Mouse (Mus musculus): ENCODE measurements at regions not wholly inside any gene's neighbourhood (a gene's known extent, or its start where the extent isn't known, plus 50 kb on each side); places are given as distances from the start of the nearest gene placed in this dataset.
A peak's percentile ranks its signal among the peaks of the same experiment; 100 is the strongest.
"Not testable (repeated sequence)": the region's sequence is repeated elsewhere in the genome, so short reads cannot be mapped to it uniquely, and the experiment has no call there.

DNA sequence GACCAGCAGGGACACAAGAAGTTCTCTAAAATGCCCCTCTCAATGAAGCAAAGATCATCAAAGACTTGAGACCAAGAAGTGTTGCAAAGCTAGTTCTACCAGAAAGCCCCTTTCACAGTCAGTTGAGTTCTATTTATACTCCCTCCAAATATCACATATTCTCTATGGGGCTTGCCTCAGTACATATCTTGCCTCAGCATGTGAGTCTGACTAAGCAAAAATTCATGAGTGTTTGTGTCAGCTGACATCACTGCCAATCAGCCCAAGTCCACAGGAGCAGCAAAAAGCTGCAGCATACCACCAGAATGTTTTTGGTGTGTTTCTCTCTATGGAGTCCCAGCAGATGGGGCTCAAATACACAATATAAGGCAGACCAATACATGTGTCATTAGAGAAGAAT, 631.6 kb downstream of the Rpia start:
- no peak for DNase-seq

DNA sequence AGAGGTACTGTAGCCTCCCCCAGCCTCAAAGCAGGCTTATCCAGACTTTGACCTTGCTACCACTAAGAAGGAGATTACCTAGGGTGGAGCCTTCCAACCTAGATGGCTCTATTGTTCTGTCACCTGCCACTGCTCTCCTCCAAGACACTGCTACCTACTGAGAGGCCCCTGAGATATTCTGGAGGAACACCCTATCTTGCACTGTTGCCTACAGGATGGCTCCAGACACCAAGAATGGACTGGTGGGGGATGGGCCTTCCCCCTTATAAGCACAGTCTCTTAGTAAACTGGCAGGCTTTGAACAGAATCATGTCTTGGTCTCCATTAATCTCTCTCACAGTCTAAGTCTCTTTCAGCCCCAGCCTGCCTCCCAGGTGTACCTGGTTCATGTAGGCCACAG, 636.3 kb downstream of the Rpia start:
- DNase-seq, result not testable (repeated sequence)

DNA sequence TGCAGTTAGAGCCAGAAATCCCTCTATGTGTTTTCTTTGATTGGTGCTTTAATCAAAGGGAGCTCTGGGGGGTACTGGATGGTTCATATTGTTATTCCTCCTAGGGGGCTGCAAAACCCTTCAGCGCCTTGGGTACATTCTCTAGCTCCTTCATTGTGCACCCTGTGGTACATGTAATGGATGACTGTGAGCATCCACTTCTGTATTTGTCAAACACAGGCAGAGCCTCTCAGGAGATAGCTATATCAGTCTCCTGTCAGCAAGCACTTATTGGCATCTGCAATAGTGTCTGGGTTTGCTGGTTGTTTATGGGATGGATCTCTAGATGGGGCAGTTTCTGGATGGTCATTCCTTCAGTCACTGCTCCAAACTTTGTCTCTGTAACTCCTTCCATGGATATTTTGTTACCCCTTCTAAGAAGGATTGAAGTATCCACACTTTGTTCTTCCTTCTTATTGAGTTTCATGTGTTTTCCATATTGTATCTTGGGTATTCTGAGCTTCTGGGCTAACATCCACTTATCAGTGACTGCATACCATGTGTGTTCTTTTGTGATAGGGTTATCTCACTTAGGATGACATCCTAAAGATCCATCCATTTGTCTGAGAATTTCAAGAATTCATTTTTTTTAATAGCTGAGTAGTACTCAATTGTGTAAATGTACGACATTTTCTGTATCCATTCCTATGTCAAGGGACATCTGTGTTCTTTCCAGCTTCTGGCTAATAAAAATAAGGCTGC, 640.8 kb downstream of the Rpia start:
- not testable (repeated sequence) for DNase-seq

DNA sequence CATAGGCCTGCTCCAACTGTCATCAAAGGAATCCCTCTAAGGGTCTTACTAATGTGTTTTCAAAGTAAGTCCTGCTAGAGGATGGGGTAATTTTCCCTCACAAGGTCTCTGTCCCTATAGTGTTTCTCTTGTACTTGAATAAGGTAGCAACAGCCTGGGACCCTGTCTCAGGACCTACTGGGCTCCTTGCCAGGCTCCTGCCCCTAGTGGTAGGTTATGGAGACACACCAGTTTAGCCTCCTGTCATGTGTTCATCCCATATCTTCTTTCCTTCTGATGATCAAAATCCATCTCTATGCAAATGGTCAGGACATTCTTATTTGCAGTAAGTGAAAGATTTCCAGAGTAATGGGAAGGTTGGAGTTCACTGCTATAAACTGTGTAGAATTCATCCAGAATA, 645.0 kb downstream of the Rpia start:
- DNase-seq, result peak; percentile 1

DNA sequence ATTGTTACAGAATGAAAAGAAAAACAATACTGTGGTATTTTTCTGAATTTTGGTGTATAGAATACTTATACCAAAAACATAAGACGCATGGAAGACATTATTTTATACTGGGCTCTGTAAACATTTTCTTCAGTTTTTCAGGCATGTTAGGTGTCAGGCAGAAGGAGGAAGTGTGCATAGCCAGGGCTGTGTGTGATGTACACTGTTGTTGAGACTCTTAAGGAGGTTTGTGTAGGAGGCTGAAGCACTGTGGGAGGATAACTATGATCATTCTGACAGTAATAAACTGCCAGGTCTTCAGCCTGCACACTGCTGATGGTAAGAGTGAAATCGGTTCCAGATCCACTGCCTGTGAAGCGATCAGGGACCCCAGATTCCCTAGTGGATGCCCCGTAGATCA, 648.7 kb downstream of the Rpia start:
- DNase-seq, result not testable (repeated sequence)

DNA sequence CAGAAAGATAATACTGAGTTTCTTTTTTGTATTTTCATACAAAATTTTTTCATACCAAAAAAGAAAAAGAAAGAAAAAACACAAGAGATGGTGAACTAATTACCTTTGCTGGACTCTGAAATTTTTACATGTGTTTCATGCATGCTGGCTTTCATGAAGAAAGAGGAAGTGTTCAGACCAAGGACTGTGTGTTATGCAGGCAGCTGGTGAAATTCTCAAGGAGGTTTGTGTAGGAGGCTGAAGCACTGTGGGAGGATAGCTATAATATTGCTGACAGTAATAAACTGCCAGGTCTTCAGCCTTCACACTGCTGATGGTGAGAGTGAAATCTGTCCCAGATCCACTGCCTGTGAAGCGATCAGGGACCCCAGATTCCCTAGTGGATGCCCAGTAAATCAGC, 675.2 kb downstream of the Rpia start:
- DNase-seq, result no peak

DNA sequence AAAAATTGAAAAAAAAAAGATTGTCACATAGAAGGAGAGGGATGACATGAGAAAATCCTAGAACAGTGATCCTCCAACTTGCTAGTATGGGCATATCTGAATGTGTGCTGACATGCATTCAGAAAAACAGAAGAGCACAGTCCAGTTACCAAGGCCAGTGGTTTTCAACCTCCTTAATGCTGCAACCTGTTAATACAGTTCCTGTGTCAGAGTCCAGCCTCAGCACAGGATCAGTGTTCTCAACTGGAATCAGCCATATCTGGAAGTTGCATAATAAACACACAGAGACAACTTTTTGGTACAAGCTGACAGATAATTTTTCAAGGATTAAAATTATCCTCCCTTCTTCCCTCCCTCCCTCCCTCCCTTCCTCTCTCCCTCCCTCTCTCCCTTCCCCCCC, 680.1 kb downstream of the Rpia start:
- no peak for DNase-seq

DNA sequence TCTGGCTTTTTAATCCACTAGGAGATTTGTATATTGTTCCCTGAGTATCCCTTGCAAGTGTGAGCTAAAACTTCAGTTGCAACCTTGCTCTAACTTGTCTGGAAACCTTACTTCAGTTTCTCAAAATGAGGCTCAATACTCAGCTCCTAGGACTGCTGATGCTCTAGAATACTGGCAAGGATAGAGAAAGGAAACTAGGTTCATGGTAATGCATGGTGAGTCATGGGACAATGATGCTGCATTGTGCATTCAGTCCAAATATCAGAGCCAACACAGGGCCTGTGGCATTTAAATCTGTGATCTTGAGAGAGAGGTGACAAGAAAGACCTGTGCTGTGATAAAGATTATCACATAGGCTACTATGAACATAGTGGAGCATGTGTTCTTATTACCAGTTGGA, 682.6 kb downstream of the Rpia start:
- not testable (repeated sequence) for DNase-seq

DNA sequence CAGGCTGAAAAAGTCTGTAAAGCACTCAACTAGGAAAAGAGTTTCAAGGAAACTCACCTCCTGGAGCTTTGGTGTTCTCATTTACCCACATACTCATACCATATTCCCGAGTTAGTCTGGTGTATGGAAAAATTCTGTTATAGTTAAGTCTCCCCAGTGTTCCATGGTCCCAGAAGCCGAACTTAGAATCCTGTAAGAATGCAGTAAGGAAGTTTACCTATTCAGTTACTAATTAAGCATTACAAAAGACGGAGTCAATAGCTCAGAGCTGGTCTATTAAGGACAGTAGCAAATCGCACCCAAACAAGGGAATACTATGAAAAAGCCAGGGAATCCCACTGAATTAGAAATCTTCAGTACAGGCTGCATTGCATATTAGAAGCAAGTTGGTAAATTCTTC, 688.3 kb downstream of the Rpia start:
- DNase-seq, result peak; percentile 0

DNA sequence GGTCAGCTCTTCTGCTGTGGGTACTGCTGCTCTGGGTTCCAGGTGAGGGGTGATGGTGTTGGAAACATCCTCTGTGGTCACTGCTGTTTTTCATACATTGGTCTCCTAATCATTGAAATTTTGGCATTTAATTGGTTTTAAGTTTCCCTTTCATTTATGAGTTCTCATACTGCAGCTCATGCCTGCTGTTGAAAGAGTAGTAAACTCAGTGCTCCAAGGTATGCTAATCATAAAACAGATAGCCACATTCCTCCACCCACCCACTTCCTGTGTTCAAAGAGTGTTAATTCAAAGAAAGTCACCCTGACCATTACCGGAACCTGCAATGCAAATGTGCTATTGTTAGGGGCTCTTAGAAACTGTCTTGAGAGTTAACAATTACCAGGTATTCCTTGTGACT, 688.9 kb downstream of the Rpia start:
- DNase-seq, result not testable (repeated sequence)

DNA sequence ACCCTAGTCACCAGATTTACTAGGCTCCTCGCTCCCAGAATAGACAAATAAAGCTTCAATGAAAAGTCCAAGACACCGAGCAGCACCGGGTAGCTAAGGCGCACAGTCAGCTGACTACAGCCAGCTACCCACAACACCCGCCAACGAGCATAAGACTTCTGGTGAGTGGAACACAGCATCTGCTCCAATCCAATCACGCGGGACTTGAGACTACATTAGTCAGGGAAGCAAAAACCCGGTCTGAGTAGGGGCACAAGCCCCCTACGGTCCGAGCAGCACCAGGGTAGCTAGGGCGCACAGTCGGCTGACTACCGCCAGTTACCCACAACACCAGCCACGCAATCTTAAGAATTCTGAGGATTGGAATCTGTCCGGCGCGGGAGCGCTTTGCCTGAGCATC, 704.0 kb downstream of the Rpia start:
- no peak for DNase-seq

DNA sequence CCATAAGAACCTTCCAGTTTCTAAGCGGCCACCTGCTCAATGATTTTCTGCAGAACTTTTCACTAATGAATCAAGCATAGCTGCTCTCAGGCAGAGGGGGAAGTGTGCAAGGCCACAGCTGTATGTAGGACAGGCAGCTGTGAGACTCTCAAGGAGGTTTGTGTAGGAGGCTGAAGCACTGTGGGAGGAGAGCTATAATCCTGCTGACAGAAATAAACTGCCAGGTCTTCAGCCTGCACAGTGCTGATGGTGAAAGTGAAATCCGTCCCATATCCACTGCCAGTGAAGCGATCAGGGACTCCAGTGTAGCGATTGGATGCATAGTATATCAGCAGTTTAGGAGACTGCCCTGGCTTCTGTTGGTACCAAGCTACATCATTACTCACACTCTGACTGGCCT, 718.2 kb downstream of the Rpia start:
- DNase-seq, result no peak

DNA sequence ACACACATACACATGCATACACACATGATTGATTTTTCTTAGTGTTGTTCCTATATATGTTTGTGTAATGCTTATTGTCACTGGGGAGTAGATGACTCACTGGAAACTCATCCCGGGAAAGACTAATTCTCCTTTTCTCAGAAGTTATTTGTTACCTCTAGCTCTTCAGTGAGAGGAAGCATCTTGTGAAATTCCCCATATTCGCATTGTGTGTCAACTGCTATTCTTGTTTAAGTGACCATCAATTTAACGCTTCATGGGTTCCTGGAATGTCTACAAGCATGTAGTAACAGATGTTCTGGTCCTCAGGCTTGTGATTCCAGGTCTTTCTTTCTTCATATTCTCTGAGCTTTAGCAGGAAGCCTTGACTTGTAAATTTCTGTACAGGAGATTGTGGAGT, 720.0 kb downstream of the Rpia start:
- DNase-seq, result no peak

DNA sequence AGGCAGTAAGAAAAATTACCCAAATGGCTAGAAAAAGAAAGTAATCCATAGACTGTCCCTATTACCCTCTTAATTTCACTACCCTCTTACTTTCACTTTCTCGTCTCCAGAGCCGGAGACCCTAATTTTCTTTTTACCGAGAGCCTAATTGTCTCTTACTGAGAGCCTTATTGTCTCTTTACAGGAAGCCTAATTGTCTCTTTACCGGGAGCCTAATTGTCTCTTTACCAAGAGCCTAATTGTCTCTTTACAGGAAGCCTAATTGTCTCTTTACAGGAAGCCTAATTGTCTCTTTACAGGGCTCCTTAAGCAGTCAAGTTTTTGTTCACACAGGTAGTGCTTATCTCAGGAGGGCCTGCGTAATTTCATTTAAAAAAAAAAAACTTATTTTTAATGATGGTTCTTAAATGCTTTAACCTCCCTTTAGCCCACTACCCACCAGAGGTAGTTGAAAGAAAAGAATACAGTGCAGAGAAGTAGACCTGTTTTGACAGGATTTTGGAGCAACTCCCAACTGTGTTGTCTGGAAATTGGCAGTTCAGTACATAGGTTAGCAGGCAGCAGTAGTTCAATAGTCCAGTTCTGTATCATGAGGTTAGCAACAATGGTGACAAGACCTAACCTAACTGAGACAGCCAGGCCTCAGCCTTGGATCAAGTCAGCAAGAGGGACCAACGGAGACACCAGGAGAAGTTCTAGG, 724.2 kb downstream of the Rpia start:
- DNase-seq, result no peak

DNA sequence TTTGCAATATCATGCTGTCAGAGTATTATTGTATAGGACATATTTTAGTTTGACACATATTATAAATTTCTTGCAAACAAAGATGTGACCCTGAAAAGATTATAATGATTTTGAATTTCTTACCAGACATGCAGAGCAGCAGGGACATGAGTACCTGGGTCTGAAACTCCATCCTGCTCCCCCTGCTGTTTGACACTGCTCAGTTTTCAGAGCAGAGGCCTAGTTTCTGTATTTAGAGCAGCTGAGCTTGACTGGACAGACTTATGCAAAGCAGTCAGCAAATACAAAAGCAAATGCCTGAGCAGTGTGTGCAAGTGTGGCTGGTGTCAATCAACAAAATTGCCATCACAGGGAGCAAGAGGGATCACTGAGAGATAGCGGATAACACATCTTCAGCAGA, 733.0 kb downstream of the Rpia start:
- DNase-seq, result no peak

DNA sequence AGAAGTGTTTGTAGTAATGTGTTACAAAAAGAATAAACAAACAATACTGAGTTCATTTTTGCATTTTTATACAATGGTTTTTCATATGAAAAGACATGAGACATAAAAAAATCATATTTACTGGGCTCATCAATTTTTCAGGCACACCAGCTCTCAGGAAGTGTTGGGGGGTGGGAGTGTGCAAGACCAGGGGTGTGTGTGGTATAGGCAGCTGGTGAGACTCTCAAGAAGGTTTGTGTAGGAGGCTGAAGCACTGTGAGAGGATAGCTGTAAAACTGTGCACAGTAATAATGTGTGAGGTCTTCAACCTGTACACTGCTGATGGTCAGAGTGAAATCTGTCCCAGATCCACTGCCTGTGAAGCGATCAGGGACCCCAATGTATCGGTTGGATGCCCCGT, 733.7 kb downstream of the Rpia start:
- no peak for DNase-seq

DNA sequence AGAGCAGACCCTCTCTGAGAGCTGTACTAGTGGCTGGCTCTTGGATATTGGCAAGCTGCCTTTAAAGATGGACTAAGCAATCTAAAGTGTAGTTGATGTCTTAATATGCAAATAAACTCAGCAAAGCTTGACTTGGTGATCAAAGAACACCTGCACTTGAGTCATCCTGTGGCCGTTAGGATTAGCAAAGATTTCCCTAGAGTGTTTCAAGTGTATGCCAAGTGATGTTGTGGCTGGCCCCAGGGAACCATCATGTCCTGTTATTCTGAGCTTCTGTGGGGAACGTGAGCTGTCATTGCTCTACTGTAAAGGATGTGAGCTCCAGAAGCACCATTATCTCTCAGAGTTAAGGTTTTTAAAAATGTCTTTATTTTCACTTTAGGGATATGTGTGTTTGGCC, 751.1 kb downstream of the Rpia start:
- no peak for DNase-seq

DNA sequence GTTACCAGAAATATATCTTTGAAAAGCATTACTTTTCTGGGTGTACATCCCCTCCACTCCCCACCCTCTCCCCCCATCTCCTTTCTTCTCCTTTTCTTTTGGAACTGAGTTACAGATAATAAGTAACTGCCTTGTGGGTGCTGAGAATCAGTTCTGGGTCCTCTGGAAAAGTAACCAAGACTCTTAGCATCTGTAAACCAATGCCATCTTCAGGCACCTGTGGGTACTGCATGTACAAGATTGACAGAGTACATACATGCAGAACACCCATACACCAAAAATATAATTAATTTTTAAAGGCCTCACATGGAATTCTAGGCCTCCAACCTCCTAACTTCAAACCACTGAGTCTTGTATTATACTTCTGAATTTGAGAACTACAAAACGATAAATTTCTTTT, 758.4 kb downstream of the Rpia start:
- no peak for DNase-seq

DNA sequence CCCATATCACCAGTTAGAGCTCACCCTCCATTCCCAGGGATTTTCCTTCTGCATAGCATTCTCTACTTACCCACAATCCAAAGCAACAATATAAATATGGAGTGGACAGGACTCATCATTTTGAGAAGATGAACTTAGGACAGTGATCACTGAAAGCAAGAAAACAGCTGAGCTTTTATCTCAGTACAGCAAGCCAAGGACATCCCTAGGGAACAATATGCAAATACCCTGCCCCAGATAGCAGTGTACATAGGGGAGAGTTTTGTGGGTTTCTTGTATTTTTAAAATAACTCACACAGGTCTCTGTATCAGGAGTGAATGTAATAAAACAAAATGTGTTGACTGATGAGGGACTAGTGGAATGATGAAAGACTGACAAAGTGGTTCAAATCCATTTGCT, 780.5 kb downstream of the Rpia start:
- no peak for DNase-seq
